Mouse (Mus musculus) retina, postnatal 7 days (tissue): ENCODE measurements around the gene Sh3pxd2a.

Experiments used
- DNase-seq: peaks from one replicate; pipeline ENCODE4 v3.0.0-alpha.2; 2012; ENCODE audit warnings: low read depth, low spot score

Gene Sh3pxd2a

GRCm38 (mm10) chr19:47491853-47492252 lies 27.7 kb upstream of the Sh3pxd2a start:
- DNase-seq, result no peak

GRCm38 (mm10) chr19:47489233-47489632 lies 25.0 kb upstream of the Sh3pxd2a start:
- DNase-seq, result no peak

- DNase-seq, result no peak
Observed at GRCm38 (mm10) chr19:47488250-47488649, 24.0 kb upstream of the Sh3pxd2a start.

GRCm38 (mm10) chr19:47487572-47487971 lies 23.4 kb upstream of the Sh3pxd2a start:
- DNase-seq, result no peak

GRCm38 (mm10) chr19:47485997-47486566 lies 21.9 kb upstream of the Sh3pxd2a start:
- DNase-seq, result no peak

GRCm38 (mm10) chr19:47484110-47484509 lies 19.9 kb upstream of the Sh3pxd2a start:
- DNase-seq, result no peak

- no peak for DNase-seq
Observed at GRCm38 (mm10) chr19:47483346-47483745, 19.1 kb upstream of the Sh3pxd2a start.

GRCm38 (mm10) chr19:47473453-47473852 lies 9.3 kb upstream of the Sh3pxd2a start:
- DNase-seq, result no peak

- no peak for DNase-seq
Observed at GRCm38 (mm10) chr19:47472881-47473400, 8.7 kb upstream of the Sh3pxd2a start.

GRCm38 (mm10) chr19:47471808-47472207 lies 7.6 kb upstream of the Sh3pxd2a start:
- DNase-seq, result no peak

GRCm38 (mm10) chr19:47468750-47469149 lies 4.5 kb upstream of the Sh3pxd2a start:
- no peak for DNase-seq

- no peak for DNase-seq
Observed at GRCm38 (mm10) chr19:47466775-47467174, 2.6 kb upstream of the Sh3pxd2a start.

- DNase-seq, result no peak
Observed at GRCm38 (mm10) chr19:47465467-47465866, 1.3 kb upstream of the Sh3pxd2a start.

GRCm38 (mm10) chr19:47463636-47464303 lies 431 bp downstream of the Sh3pxd2a start:
- DNase-seq, result peak; percentile 29

GRCm38 (mm10) chr19:47463206-47463605 lies 995 bp downstream of the Sh3pxd2a start:
- no peak for DNase-seq

GRCm38 (mm10) chr19:47462725-47463124 lies 1.5 kb downstream of the Sh3pxd2a start:
- DNase-seq, result no peak

- no peak for DNase-seq
Observed at GRCm38 (mm10) chr19:47461838-47462237, 2.4 kb downstream of the Sh3pxd2a start.

GRCm38 (mm10) chr19:47461386-47461785 lies 2.8 kb downstream of the Sh3pxd2a start:
- no peak for DNase-seq

- no peak for DNase-seq
Observed at GRCm38 (mm10) chr19:47460120-47460960, 3.9 kb downstream of the Sh3pxd2a start.

GRCm38 (mm10) chr19:47459214-47459613 lies 5.0 kb downstream of the Sh3pxd2a start:
- no peak for DNase-seq

GRCm38 (mm10) chr19:47458504-47459161 lies 5.6 kb downstream of the Sh3pxd2a start:
- no peak for DNase-seq
